Mouse (Mus musculus): ENCODE measurements around the gene Dot1l.

DNA sequence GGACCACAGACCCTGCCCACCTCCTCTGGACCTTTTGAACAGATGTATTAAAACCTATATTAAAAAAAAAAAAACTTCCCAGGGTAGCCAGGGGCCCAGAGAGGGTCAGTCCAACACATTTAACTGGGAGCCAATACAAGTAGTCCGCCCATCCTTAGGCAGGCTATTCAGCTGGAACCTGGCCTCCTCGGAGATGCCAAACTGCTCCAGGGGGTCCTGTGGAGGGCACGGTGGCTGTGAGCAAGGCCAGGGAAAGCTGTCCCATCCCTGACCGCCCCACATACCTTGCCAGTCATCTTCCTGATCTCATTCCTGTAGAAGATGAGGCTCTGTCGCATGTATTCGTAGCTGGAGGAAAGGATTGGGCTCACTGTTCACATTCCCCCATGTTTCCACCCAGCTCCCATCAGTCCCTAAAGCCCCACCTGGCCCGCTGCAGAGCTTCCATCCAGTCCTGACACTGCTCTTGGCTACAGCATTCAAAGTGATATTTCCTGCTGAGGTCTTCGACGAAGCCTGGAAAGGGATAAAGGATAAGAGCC, 41.4 kb downstream of the Dot1l start:
- no peak for TF ChIP-seq CTCF (IDR thresholded peaks at IDR 0.05; ENCODE audit: low read depth)
- TF ChIP-seq EP300 (IDR thresholded peaks at IDR 0.05; ENCODE audit: low read depth) = no peak

Measured in liver, postnatal 0 days (tissue).